Mouse (Mus musculus): ENCODE data around the gene Krt6a.
"Not testable (repeated sequence)": the region's sequence is repeated elsewhere in the genome, so short reads cannot be mapped to it uniquely, and the experiment has no call there.

The Krt6a gene

DNA sequence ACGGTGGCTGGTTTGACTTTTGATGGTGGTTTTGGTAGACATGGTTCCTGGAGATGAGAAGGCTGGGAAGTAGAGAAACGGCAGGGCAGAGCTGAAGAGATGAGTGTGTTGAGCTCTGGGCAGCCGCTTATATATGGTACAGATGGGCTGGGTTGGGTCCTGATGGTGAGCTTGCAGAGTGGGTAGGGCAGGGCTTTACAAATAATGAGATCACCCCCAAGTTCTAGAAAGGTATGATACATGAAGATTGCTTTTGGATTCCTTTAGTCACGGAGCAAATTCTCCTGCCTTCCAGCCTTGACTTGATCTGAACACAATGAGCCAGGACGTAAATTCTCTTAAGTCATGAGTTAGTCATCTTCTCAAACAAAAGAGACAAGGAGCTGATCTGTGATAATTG, at the start of gene Krt6a:
Krt6a (minus strand) TSS at position 101 of the 400 bp plus-strand sequence.
- no peak for DNase-seq (ENCODE audit: low read depth, low spot score)

DNA sequence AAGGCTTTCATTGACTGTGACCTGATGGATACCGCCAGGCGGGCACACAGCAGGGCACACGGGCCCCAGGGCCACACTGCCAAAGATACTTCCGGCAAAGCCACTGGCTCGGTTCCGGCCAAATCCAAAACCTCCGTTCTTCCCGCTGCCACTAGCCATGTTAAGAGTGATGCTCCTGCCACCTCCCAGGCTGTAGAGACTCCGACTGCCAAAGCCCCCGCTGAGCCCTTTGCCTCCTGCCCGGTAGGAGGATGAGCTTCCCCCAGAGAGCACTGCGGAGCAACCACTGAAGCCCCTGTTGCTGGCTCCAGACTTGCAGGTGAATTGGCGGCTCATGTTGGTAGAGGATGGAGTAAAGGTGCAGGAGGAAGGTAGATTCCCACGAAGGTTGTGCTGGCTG, 48.6 kb upstream of the Krt6a start, which contains the start of gene Krt71:
Krt71 (minus strand) TSS at position 399 of the 400 bp plus-strand sequence.
- DNase-seq (ENCODE audit: low read depth, low spot score) = no peak

DNA sequence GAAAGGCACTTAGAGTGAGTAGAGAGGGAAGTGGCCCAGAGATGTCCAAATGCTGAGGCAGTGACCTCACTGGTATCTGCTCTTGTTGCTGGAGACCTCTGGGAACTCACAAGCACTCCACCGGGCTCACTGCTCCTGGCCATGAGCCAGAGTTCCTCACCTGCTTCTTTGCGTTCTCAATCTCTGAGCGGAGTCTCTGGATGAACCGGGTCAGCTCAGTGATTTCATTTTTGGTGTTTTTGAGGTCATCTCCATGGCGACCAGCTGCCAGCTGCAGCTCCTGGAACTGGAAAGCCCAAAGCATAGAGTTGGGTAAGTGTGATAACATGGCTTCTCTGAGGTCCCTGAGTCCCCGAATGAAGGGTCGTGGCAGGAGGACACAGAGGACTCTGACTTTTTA, 43.7 kb upstream of the Krt6a start:
- no peak for DNase-seq (ENCODE audit: low read depth, low spot score)

DNA sequence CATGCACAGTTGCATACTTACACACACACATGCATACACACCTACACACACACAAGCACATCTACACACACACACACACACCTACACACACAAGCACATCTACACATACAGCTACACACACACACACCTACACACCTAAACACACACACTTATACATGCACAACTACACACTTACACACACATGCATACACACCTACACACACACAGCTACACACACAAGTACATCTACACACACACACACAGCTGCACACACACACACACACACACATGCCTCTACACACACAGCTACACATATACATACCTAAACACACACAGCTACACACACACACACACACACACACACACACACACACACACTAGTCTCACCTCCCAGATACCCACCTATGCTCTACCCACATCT, 36.5 kb upstream of the Krt6a start:
- DNase-seq (ENCODE audit: low read depth, low spot score) = no peak

DNA sequence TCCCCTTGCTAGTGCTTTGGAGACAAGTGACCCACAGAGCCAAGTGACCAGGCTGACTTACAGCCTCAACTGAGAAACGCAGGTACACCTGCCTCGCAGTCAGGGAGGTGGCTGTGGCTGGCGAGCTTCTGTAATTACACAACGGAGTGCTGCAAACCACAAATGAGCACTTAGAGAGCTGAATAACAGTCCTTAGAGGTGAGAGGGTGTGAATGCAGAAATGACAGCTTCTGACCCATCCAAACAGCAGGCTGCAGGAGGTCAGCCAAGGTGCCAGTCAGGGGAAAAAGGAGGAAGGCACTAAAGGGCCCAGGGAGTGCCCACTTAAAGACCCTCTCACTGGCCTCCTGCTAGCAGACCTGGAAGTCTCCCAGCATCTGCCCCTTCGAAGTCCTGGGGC, 30.6 kb upstream of the Krt6a start:
- no peak for DNase-seq (ENCODE audit: low read depth, low spot score)

DNA sequence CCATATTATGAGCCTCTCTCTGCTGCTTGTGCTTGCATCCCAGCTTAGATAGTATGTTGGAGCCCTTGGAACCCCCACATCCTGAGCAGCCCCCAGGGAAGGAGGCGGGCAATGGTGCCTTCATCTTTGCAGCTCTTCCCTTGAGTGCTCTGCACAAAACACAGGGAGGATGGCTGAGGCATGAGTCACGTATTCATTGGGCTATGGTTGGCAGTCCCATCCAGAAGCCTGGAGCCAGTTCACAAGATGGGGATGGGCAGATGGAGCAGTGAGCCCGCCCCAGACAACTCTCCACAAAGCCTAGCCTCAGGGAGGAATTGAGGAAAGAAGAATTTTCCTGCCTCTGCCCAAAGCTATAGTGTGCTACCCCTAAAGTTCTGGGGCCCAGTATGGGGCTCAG, 21.7 kb upstream of the Krt6a start:
- no peak for DNase-seq (ENCODE audit: low read depth, low spot score)

DNA sequence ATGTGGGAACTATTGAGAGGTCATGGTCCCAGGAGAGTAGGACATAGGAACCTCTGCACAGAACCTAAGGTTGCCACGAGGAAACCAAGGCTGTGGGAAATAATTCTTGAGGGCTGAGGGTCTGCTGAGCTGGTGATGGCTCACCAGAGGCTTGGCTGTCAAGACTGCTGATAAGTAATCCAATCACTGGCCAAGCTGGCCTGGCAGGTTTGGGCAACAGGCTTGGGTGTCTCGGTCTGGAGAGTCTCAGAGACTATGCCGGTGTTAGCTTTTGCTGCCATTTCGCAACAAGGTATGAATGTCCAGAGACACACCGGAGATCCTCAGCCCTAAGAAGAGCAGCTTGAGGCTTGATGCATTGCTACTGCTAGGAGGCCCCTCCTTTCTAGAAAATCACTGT, 20.2 kb upstream of the Krt6a start:
- no peak for DNase-seq (ENCODE audit: low read depth, low spot score)

DNA sequence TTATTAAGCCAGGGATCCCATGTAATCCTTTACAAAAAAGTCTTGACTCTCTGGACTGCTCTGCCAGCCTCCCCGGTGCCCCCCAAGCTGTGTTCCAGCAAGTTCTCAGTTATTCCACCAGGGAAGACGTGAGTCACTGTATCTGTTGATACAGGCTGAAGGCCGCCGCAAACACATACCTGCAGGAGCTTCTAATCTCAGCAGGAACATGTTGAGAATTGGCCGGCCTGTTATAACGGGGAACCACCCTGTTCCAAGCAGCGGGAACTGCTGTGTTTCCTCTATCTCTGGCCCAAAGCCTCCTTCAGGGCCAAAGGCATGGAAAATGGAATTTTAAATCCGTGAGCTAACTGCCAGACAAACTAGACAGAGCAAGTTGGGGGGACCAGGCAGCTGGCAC, 19.6 kb upstream of the Krt6a start:
- no peak for DNase-seq (ENCODE audit: low read depth, low spot score)

DNA sequence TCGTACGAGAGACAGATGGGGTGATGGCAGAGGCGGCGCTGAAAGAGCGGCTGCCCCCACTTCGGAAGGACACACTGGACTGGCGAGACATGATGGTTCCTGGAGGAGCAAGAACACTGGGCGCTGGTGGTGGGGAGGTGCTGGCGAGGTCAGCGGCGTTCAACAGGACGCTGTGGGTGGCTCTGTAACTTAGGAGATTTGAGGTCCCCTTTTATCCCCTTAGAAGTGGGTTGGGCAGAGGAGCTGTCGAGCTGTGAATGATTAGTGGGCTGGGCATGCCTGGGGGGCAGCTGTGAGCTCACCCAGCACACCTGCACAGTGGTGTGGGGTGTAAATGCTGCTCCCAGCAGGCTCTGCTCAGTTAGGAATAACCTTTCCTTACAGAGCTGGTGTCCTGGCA, 18.6 kb upstream of the Krt6a start, which contains the start of gene Krt5:
Krt5 (minus strand) TSS at position 179 of the 400 bp plus-strand sequence.
- no peak for DNase-seq (ENCODE audit: low read depth, low spot score)

DNA sequence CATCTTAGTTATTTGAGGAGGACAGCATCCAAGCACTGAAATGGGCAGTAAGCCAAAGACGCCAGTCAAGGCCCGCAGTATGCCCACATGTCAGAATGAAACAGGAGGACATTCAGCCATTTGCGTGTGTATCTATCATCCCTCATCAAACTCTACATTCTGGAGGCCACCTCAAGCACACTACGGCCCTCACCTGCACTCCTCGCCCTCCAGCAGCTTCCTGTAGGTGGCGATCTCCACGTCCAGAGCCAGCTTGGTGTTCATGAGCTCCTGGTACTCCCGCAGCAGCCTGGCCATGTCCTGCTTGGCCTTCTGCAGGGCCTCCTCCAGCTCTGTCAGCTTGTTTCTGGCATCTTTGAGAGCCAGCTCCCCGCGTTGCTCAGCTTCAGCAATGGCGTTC, 14.6 kb upstream of the Krt6a start:
- DNase-seq (ENCODE audit: low read depth, low spot score) = no peak

DNA sequence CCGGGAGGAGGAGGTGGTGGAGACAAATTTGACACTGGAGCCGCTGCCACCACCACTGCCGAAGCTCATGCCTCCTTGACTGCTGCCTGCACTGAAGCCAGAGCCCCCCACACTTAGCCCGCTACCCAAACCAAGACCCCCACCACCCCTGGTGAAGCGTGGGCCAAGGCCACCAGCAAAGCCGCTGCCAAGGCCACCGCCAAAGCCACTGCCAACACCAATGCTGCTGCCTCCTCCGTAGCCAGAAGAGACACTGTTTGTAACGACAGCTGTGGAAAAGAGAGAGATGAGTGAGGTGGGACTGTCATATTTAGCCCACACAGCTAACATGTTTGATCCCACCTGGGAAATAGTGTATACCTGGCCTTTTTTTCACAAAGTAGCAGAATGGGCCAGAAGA, 13.3 kb upstream of the Krt6a start:
- DNase-seq (ENCODE audit: low read depth, low spot score) = no peak

DNA sequence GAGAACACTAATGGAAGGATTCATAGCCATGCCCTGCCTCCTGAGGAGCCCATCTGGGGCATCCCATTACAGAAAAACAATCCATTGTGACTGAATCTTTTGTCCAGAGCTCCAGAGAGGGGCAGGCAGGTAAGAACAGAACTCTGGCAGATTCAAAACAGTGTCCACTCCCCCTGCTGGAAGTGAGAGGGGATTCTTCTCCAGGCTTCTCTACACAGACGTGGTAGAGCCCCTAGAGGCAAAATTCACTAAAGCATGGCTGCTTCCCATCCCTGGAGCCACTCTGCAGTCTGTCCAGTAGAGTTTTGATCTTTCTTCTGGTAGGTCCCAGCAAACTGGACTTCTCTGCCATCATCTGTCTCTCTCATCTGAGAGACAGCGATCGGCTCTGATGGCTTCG, 10.0 kb upstream of the Krt6a start:
- DNase-seq (ENCODE audit: low read depth, low spot score) = no peak

DNA sequence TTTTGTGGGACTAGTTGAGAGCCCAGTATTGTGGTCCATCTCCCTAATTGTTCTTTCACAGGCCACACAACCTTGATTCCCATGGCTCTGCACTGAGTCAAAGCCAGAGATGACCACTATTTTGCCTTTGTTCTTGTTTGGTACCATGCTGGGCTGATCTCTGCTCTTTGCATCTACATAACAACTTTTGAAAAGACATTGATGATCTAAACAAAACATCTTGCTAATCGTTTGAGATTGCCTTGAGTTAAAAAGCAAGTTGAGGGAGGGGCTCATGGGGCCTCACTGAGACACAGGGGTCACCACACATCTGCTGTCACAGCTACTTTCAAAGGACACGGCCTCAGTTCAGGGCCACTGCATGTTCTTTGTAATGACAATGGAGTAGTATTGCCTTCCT, 8.3 kb upstream of the Krt6a start:
- DNase-seq (ENCODE audit: low read depth, low spot score) = no peak

DNA sequence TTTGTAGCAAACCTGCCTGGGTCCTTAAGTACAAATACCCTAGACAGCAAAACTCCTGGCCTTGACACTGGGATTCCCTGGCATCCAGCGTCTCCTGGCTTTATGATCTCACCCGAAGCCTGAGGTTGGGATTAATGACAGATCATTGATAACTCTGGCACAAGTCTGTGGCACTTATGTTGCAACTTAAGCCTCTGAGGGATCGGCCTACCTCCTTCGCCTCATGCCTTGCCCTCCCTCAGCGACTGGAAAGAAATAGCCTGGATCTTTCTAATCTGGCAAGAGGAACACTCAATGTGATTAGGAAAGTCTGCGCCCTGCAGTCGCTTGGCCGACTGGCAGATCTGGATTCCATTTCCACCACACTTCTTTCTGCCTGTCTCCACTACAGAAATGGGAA, 5.8 kb upstream of the Krt6a start:
- no peak for DNase-seq (ENCODE audit: low read depth, low spot score)

DNA sequence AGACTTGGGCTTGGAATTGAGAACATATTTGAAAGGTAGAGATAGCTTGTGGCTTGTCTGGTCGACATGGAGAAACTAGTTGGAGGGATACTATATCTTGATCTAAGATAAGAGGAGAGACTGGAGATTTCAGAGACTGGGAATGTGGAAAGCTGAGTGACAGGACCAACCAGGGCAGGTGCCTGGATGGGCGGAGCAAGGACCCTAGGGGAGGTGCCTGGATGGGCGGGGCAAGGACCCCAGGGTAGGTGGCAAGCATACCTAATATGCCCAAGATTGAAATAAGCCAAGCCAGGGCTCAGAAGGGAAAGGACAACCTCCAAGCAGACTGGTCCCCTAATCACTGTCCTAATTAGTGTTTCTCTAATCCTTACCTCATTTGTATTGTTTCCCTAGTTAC, 5.1 kb upstream of the Krt6a start:
- no peak for DNase-seq (ENCODE audit: low read depth, low spot score)

DNA sequence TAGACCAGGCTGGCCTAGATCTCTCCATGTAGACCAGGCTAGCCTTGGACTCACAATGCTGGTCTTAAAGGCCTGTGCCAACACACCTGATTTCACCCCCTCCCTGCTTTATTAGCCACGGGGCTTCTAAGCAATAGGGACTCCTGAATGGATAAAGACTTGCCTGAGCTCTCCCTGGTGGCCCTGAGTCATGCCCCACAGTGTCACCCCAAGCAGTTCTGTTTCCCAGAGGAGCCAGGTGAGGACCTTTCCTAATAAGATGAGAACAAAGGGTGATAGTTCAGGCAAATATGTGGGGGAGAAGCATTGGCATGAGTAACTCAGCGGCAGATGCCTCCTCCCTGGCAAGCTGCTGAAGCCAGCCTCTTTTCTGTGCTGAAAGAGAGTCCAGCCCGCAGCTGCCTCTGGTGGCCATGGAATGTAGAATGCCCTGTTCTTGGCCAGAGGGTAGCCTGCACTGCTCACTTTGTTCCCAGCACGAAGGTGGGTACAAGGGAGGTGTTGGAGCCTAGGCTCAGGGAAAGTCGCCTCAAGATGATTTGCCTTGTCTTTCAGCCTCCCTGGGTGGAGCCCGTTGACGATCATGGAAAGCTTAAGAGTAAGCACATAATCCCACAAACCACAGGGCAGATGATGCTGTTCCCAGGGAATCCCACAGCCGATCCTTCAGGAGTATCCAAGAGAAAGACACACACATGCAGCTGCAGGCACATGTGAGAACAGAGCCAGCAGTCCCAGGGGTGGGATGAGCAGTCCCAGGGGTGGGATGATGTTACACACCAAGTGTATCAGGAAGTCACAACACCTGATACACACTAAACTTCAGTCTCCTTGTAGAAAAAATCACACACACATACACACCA, 3.5 kb upstream of the Krt6a start:
- no peak for DNase-seq (ENCODE audit: low read depth, low spot score)

DNA sequence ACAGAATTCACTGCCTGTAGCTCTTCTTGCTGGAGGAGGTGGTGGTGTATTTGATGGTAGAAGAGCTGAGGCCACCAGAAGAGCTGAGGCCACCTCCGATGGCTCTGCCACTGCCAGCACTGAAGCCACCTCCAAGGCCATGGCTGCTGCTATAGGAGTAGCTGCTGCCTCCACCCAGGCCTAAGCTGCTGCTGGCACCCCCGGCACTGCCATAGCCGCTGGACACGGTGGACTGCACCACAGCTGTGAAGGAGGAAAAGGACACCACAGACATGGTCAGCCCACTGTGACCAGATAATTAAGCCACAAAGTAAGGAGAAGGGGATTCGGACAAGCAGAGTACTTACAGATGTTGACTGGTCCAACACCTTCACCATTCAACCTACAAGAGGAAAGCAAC, 3.6 kb downstream of the Krt6a start:
- not testable (repeated sequence) for DNase-seq (ENCODE audit: low read depth, low spot score)

DNA sequence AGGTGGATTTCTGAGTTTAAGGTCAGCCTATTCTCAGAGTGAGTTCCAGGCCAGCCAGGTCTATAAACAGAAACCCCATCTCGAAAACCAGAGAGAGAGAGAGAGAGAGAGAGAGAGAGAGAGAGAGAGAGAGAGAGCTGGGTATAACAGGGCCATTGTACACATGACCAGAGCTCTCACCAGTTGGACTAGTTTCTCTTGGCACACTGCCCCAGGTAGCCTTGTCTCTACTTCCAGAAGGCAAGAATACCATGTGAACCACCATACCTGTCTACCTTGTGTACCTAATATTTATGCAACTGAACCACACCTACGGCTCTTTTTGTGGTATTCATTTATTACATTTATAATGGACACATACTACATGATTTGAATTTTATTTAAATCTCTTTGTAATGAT, 5.9 kb downstream of the Krt6a start:
- DNase-seq (ENCODE audit: low read depth, low spot score) = no peak

DNA sequence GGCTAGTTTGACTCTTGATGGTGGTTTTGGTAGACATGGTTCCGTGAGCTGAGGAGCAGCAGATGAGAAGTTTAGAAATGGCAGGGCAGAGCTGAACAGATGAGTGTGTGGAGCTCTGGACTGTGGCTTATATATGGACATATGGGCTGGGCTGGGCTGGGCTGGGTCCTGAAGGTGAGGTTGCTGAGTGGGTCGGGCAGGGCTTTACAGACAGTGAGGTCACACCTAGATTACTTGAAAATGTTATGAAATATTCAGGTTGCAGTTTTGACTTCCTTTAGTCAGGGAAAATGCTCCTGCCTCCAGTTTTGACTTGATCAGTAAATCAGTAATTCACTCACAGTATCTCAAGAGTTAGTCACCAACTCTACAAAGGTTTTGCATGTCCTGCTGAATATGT, 13.9 kb downstream of the Krt6a start, which contains the start of gene Krt6b:
Krt6b (minus strand) TSS at position 101 of the 400 bp plus-strand sequence.
- no peak for DNase-seq (ENCODE audit: low read depth, low spot score)

DNA sequence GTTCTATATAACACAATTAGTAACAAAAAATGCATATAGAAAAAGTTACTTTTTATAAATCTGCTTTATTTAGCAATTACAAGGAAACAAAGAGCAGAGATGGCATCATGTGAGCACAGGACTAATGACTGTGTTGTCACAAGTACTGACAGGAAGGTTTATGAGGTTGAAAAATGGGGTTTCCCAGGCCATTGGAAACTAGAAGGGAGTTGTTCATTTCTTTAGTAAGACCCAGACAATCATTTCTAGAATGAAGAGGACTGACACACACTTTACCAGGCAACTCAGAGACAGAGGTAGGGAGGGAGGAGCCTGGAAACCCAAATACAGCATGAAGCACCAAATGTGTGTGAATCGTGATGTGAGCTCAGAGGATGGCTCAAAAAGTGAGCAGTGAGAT, 18.1 kb downstream of the Krt6a start:
- no peak for DNase-seq (ENCODE audit: low read depth, low spot score)

DNA sequence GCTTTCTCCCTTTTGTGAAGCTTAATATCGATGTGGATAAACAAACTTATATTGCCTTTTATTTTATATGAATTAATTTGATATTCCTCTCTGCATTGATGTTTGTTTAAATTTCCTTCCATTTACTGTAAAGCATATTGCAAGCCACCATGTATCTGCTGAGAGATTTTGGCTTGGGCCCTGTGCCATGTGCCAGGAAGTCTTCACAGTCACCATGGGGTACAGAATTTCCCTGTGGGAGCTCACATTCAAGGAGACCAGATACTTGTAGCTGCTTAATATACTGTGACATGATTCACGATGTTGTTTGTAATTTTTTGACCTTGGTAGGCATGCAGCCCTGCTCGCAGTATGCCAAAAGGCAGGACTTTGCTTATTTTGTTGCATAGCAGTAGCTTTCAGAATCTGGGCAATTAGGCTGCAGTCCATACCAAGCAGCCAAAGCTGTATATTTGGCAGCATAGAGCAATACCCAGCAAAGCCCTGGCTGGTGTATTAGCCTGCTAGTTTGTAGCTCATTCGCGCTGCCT, 41.3 kb downstream of the Krt6a start:
- DNase-seq (ENCODE audit: low read depth, low spot score) = no peak

DNA sequence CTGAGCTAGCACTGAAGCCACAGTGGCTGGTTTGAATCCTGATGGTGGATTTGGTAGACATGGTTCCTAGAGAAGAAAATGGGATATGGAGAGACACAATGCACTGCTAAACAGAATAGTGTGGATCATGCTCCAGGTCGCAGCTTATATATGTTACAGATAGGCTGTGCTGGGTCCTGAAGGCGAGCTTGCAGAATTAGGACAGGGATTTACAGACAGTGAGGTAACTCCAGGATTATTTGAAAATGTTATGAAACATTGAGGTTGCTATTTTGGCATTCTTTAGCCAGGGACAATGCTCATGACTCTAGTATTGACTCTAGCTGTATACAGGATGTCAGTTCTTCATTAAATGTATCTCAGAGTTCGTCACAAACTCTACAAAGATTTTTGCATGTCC, 46.8 kb downstream of the Krt6a start, which contains the start of gene Gm5478:
Gm5478 (minus strand) TSS at position 101 of the 400 bp plus-strand sequence.
- DNase-seq (ENCODE audit: low read depth, low spot score) = no peak
